Mouse (Mus musculus) small intestine, adult 2 months (tissue): ENCODE measurements around the gene Adgrg3.

Experiments used
- CTCF ChIP-seq: fragments of 200-500 bp; IDR thresholded peaks from 2 replicates; pipeline ENCODE4 v1.5.1; 2012; ENCODE audit warnings: low read depth, mild to moderate bottlenecking, control low read depth, inconsistent platforms, low read length, moderate library complexity, mixed read lengths; ENCODE audit not compliant: insufficient replicate concordance, insufficient read length; ENCODE audit errors: extremely low read depth
- POLR2A ChIP-seq: fragments of 200-500 bp; IDR thresholded peaks from 2 replicates; pipeline ENCODE4 v1.6.1; 2012; ENCODE audit warnings: low read depth, mild to moderate bottlenecking, control low read depth, inconsistent platforms, low read length, moderate library complexity

- TF ChIP-seq CTCF (no peak), POLR2A (no peak)
Observed at GRCm38 (mm10) chr8:95024387-95024786, 6.9 kb downstream of the Adgrg3 start.
